Comparison of ENCODE assay signal across 13 mouse cellular contexts in genomic region chr9:45787547-45787946, GRCm38 (mm10). TPM values are rescaled to one million over a fixed set of nuclear protein-coding genes. Genes with fewer than 3 reads are reported as not detected.
A peak's percentile ranks its signal among the peaks of the same experiment; 100 is the strongest.
DNase-seq lines count a peak whose midpoint lies in the region; ATAC-seq and TF ChIP-seq lines count a peak whose summit lies in the region.
"Had no signal": no experiment of that assay in that cellular context is flagged by ENCODE, and none has a peak within 500 bp of the region (broad histone marks: within the 10 kb centered on the region; RNA-seq: fewer than 3 reads in every experiment).

No protein-coding gene starts in this region.

- peak overlapping the region; percentile 41; the same call in 1 of the 2 replicates for H3K27ac ChIP-seq in hindbrain, postnatal 0 days
- no peak overlapping the region for H3K27ac ChIP-seq in hindbrain, embryonic 12.5 days
- H3K27ac ChIP-seq in liver, embryonic 12.5 days, result no peak overlapping the region
- H3K27ac ChIP-seq: embryonic facial prominence, embryonic 15.5 days; hindbrain, embryonic 15.5 days; limb, embryonic 10.5 days had no signal

- H3K4me1 ChIP-seq in hindbrain, postnatal 0 days (ENCODE audit: insufficient read depth, low read length), result 0 out of 2 replicates have a peak, but pooled peaks cover 3% of the 10 kb centered on the region
- peaks cover 14% of the 10 kb centered on the region; the same call in 1 of the 2 replicates for H3K4me1 ChIP-seq in hindbrain, embryonic 12.5 days
- peaks cover 21% of the 10 kb centered on the region for H3K4me1 ChIP-seq in liver, embryonic 12.5 days
- H3K4me1 ChIP-seq: limb, embryonic 10.5 days had no signal

- no peak for TF ChIP-seq CTCF in hindbrain, postnatal 0 days (IDR thresholded peaks at IDR 0.05; ENCODE audit: low read depth)

- WGBS in hindbrain, postnatal 0 days, result 67% methylated on average over 6 of the region's 6 CpGs
- 93% methylated on average over 6 of the region's 6 CpGs for whole genome bisulfite sequencing in hindbrain, embryonic 12.5 days
- WGBS in liver, embryonic 12.5 days (ENCODE audit: insufficient replicate concordance), result 61% methylated on average over 6 of the region's 6 CpGs

- no peak overlapping the region for H3K4me3 ChIP-seq in hindbrain, postnatal 0 days (ENCODE audit: low read length)
- no peak overlapping the region for H3K4me3 ChIP-seq in hindbrain, embryonic 12.5 days
- H3K4me3 ChIP-seq in liver, embryonic 12.5 days, result no peak overlapping the region
- H3K4me3 ChIP-seq: embryonic facial prominence, embryonic 15.5 days; hindbrain, embryonic 15.5 days; limb, embryonic 10.5 days had no signal

- no peak overlapping the region for H3K9ac ChIP-seq in hindbrain, postnatal 0 days (replicated peaks; ENCODE audit: low read length)
- H3K9ac ChIP-seq in hindbrain, embryonic 12.5 days, result no peak overlapping the region
- no peak overlapping the region for H3K9ac ChIP-seq in liver, embryonic 12.5 days
- H3K9ac ChIP-seq: embryonic facial prominence, embryonic 15.5 days; hindbrain, embryonic 15.5 days had no signal

- H3K27me3 ChIP-seq in hindbrain, postnatal 0 days (ENCODE audit: insufficient read depth, low read length), result no peaks in the 10 kb centered on the region
- no peaks in the 10 kb centered on the region for H3K27me3 ChIP-seq in hindbrain, embryonic 12.5 days
- 0 out of 2 replicates have a peak, but pooled peaks cover 5% of the 10 kb centered on the region for H3K27me3 ChIP-seq in liver, embryonic 12.5 days (replicated peaks)
- H3K27me3 ChIP-seq: embryonic facial prominence, embryonic 15.5 days; hindbrain, embryonic 15.5 days had no signal

- H3K9me3 ChIP-seq in hindbrain, postnatal 0 days (ENCODE audit: low read length), result no peaks in the 10 kb centered on the region
- no peaks in the 10 kb centered on the region for H3K9me3 ChIP-seq in hindbrain, embryonic 12.5 days (replicated peaks)
- no peaks in the 10 kb centered on the region for H3K9me3 ChIP-seq in liver, embryonic 12.5 days (replicated peaks)
- H3K9me3 ChIP-seq: embryonic facial prominence, embryonic 15.5 days; hindbrain, embryonic 15.5 days; limb, embryonic 10.5 days had no signal

- H3K4me2 ChIP-seq in hindbrain, postnatal 0 days (ENCODE audit: low read depth, low read length), result no peak overlapping the region
- H3K4me2 ChIP-seq in hindbrain, embryonic 12.5 days (replicated peaks), result no peak overlapping the region
- no peak overlapping the region for H3K4me2 ChIP-seq in liver, embryonic 12.5 days
- H3K4me2 ChIP-seq: embryonic facial prominence, embryonic 15.5 days; hindbrain, embryonic 15.5 days had no signal

- no peaks in the 10 kb centered on the region for H3K36me3 ChIP-seq in hindbrain, postnatal 0 days (ENCODE audit: insufficient read depth, low read length)
- H3K36me3 ChIP-seq in hindbrain, embryonic 12.5 days, result peaks cover 30% of the 10 kb centered on the region
- peaks cover 5% of the 10 kb centered on the region; the same call in 1 of the 2 replicates for H3K36me3 ChIP-seq in liver, embryonic 12.5 days
- H3K36me3 ChIP-seq: hindbrain, embryonic 15.5 days had no signal

- no peak for DNase-seq in hindbrain, postnatal 0 days (ENCODE audit: low spot score)
- DNase-seq in spleen, postnatal 14 days (ENCODE audit: low spot score in 2 of 2), result peak; percentile 39 to 48
- no peak for DNase-seq in spleen, adult 18-20 months
- no peak for DNase-seq in urinary bladder, postnatal 14 days (ENCODE audit: low spot score)
- no peak for DNase-seq in layer of hippocampus, adult 18-20 months (ENCODE audit: low spot score in 2 of 2)
- DNase-seq in frontal cortex, postnatal 25 days (ENCODE audit: low spot score in 2 of 2), result no peak
- DNase-seq: adrenal gland, postnatal 10 days had no signal

- no peak for ATAC-seq in hindbrain, postnatal 0 days
- ATAC-seq in hindbrain, embryonic 12.5 days (ENCODE audit: low FRiP score), result no peak
- peak; percentile 48; the same call in 1 of the 2 replicates for ATAC-seq in liver, embryonic 12.5 days
- ATAC-seq: CD4-positive, CD25-positive, alpha-beta regulatory T cell, adult 4 months had no signal

RNA-seq across cellular contexts. Expression of gene Cep164, which starts 40.9 kb away (rescaled TPM):
- 13.7 and 24.6 TPM in 2 replicates for total RNA-seq in hindbrain, postnatal 0 days (2014; rRNA removed)
- 14.2 and 14.3 TPM in 2 replicates for polyA plus RNA-seq in hindbrain, postnatal 0 days (2015; fragmentation: Nextera tagmentation; extraction: Ambion mirVana)
- 17.7 and 18.8 TPM in 2 replicates for polyA plus RNA-seq in hindbrain, embryonic 12.5 days (2016; fragmentation: Nextera tagmentation; extraction: Ambion mirVana)
- polyA plus RNA-seq in liver, embryonic 12.5 days (2016; fragmentation: Nextera tagmentation; extraction: Ambion mirVana), result 6.2 and 8.2 TPM in 2 replicates
- total RNA-seq in layer of hippocampus, adult 18-20 months (2021), result 10 to 100 TPM; 11.3 to 13.2 TPM

RNA-seq across cellular contexts. Expression of gene Bace1, which starts 50.8 kb away (rescaled TPM):
- 77.0 and 92.0 TPM in 2 replicates for total RNA-seq in hindbrain, postnatal 0 days (2014; rRNA removed)
- 39.3 TPM in 2 replicates for polyA plus RNA-seq in hindbrain, postnatal 0 days (2015; fragmentation: Nextera tagmentation; extraction: Ambion mirVana)
- 40.2 and 41.5 TPM in 2 replicates for polyA plus RNA-seq in hindbrain, embryonic 12.5 days (2016; fragmentation: Nextera tagmentation; extraction: Ambion mirVana)
- polyA plus RNA-seq in liver, embryonic 12.5 days (2016; fragmentation: Nextera tagmentation; extraction: Ambion mirVana), result 9.0 and 9.4 TPM in 2 replicates
- total RNA-seq in layer of hippocampus, adult 18-20 months (2021), result 10 to 100 TPM; 79.9 to 88.1 TPM

Comparison
In these comparisons a context has a peak if more than half of its experiments do, and no peak if none do; other contexts are left out.
1. DNase-seq: peak in spleen, postnatal 14 days (2 of 2); none in hindbrain, postnatal 0 days (single experiment), spleen, adult 18-20 months (0 of 2), urinary bladder, postnatal 14 days (single experiment), layer of hippocampus, adult 18-20 months (0 of 2) and frontal cortex, postnatal 25 days (0 of 2).